Mouse (Mus musculus): ENCODE measurements around the gene Psap.

- TF ChIP-seq CTCF (IDR thresholded peaks at IDR 0.05; ENCODE audit: low read depth): no peak
- no peak for TF ChIP-seq EP300 (IDR thresholded peaks at IDR 0.05; ENCODE audit: low read depth)
Measured at GRCm38 (mm10) chr10:60335021-60335420, 57.6 kb downstream of the Psap start.

Data from liver, embryonic 14.5 days (tissue).